Mouse (Mus musculus) lung, postnatal 14 days (tissue): ENCODE data around the gene Tmem176b.
"Not testable (repeated sequence)": the region's sequence is repeated elsewhere in the genome, so short reads cannot be mapped to it uniquely, and the experiment has no call there.

Experiments used
- DNase-seq: peaks from one replicate; pipeline ENCODE4 v3.0.0; 2021

The Tmem176b gene

GRCm38 (mm10) chr6:48840371-48840969 is 826 bp downstream of the Tmem176b start, which contains the start of gene Tmem176a:
Gene Tmem176a (plus strand): TSS chr6:48840919.
- DNase-seq: peak; percentile 73

- DNase-seq: no peak
Measured at GRCm38 (mm10) chr6:48838321-48839080, 2.8 kb downstream of the Tmem176b start.

GRCm38 (mm10) chr6:48837516-48837915 is 3.8 kb downstream of the Tmem176b start:
- DNase-seq: no peak

- no peak for DNase-seq
Measured at GRCm38 (mm10) chr6:48836146-48836545, 5.2 kb downstream of the Tmem176b start.

GRCm38 (mm10) chr6:48835241-48835640 is 6.1 kb downstream of the Tmem176b start:
- no peak for DNase-seq

- no peak for DNase-seq
Measured at GRCm38 (mm10) chr6:48833515-48833914, 7.8 kb downstream of the Tmem176b start.

- DNase-seq: no peak
Measured at GRCm38 (mm10) chr6:48832426-48832825, 8.9 kb downstream of the Tmem176b start.

- no peak for DNase-seq
Measured at GRCm38 (mm10) chr6:48831141-48831540, 10.2 kb downstream of the Tmem176b start.

- DNase-seq: no peak
Measured at GRCm38 (mm10) chr6:48830241-48830640, 11.1 kb downstream of the Tmem176b start.

GRCm38 (mm10) chr6:48829651-48830050 is 11.6 kb downstream of the Tmem176b start:
- DNase-seq: no peak

GRCm38 (mm10) chr6:48828976-48829375 is 12.3 kb downstream of the Tmem176b start:
- no peak for DNase-seq

GRCm38 (mm10) chr6:48825016-48825415 is 16.3 kb downstream of the Tmem176b start:
- DNase-seq: peak; percentile 17

GRCm38 (mm10) chr6:48821991-48822785 is 19.1 kb downstream of the Tmem176b start:
- DNase-seq: not testable (repeated sequence)

- DNase-seq: peak; percentile 87
Measured at GRCm38 (mm10) chr6:48817815-48818214, 23.5 kb downstream of the Tmem176b start.

GRCm38 (mm10) chr6:48815013-48815412 is 26.3 kb downstream of the Tmem176b start:
- DNase-seq: no peak

GRCm38 (mm10) chr6:48809494-48810219 is 31.6 kb downstream of the Tmem176b start:
- DNase-seq: no peak

GRCm38 (mm10) chr6:48806746-48807145 is 34.5 kb downstream of the Tmem176b start:
- no peak for DNase-seq

- DNase-seq: no peak
Measured at GRCm38 (mm10) chr6:48804346-48804745, 37.0 kb downstream of the Tmem176b start.

- DNase-seq: no peak
Measured at GRCm38 (mm10) chr6:48803406-48804051, 37.8 kb downstream of the Tmem176b start.

GRCm38 (mm10) chr6:48801897-48802296 is 39.4 kb downstream of the Tmem176b start:
- DNase-seq: no peak

- DNase-seq: no peak
Measured at GRCm38 (mm10) chr6:48787867-48788266, 53.4 kb downstream of the Tmem176b start.

- DNase-seq: no peak
Measured at GRCm38 (mm10) chr6:48785601-48786000, 55.7 kb downstream of the Tmem176b start.
